Mouse (Mus musculus) brain, embryonic 14.5 days (tissue): ENCODE results near the gene Zmiz1. TPM values are rescaled to one million over a fixed set of nuclear protein-coding genes. Genes with fewer than 3 reads are reported as not detected.

ENCODE experiments used
- DNase-seq: peaks from one replicate; pipeline ENCODE4 v3.0.0-alpha.2; 2011; ENCODE audit warnings: low read depth
- CTCF ChIP-seq: fragments of 200-500 bp; IDR thresholded peaks from 2 replicates; pipeline ENCODE4 v1.5.1; 2012; ENCODE audit warnings: inconsistent platforms, mild to moderate bottlenecking, moderate library complexity, borderline replicate concordance; ENCODE audit not compliant: insufficient read depth, insufficient read length; ENCODE audit errors: extremely low read depth
- POLR2A ChIP-seq: fragments of 200-500 bp; IDR thresholded peaks from 2 replicates; pipeline ENCODE4 v1.6.1; 2012; ENCODE audit warnings: mild to moderate bottlenecking, inconsistent platforms, borderline replicate concordance; ENCODE audit not compliant: poor library complexity, insufficient read depth, insufficient read length, severe bottlenecking; ENCODE audit errors: extremely low read depth
- polyA plus RNA-seq: library from polyadenylated mRNA; depleted of rRNA; stranded (reverse); fragments of >200 nt; gene quantifications from 2 replicates; pipeline ENCODE4 v1.2.3, GENCODE M21; 2012

Gene Zmiz1
- polyA plus RNA-seq, 1 experiment = 141 TPM

- DNase-seq = no peak
- no peak for TF ChIP-seq POLR2A
- no peak for TF ChIP-seq CTCF
Measured at GRCm38 (mm10) chr14:25541213-25541612, 82.2 kb downstream of the Zmiz1 start.

GRCm38 (mm10) chr14:25543098-25543497 is 84.1 kb downstream of the Zmiz1 start:
- TF ChIP-seq CTCF = no peak
- TF ChIP-seq POLR2A = no peak
- DNase-seq = no peak

DNA sequence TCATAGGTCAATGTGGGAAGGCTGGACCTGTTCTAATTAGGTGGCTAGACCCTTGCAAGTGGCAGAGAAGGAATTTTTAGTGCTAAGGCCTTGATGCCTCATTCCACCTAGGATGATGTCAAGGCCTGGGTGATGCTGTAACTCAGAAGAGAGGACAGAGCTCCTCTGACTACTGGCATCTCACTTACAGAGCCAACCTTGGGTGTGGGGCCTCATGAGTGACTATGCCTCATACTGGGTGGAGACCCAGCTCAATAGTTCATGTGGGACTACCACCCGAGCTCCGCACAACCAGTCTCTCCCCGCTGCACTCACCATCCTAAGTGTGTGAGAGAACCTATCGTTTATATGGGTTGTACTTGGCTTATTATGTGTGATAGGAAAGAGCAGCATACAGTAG is 84.9 kb downstream of the Zmiz1 start:
- TF ChIP-seq POLR2A (no peak), CTCF (no peak)
- no peak for DNase-seq

DNA sequence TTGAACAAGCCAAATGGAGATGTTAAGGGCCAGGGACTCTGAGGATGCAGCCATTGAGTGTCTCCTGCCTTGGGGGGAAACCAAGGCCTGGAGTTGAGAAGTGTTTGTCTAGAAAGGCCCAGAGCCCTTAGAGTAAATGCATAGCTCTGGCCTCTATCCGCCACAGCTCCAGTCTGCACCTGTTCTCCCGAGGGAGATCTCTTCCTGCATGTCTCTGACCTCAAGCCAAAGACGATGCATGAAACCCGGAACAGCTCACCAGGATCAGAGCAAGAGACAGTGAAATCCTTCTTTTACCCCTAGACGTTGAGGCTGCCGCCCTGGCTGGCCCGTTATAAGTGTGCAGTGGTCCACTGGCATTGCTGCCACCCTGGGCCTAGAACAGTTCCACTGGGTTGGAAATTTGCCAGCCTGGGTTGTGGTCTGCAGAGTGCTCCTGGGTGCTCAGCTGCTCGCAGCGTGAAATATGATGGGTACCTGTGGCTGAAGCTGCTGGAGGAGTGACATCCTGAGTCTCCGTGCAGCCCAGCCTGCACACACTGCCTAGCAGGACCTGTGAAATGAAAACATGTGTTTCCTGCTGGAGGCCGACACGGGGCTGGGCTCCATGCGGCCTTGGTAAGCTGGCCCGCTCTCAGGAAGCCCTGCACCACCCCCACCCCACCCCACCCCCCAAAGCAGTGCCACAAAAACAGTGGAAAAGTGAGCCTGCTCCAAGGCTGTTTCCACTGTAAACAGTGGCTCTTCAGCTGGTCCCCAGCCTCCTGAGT is 88.1 kb downstream of the Zmiz1 start:
- TF ChIP-seq POLR2A (no peak), CTCF (no peak)
- no peak for DNase-seq

DNA sequence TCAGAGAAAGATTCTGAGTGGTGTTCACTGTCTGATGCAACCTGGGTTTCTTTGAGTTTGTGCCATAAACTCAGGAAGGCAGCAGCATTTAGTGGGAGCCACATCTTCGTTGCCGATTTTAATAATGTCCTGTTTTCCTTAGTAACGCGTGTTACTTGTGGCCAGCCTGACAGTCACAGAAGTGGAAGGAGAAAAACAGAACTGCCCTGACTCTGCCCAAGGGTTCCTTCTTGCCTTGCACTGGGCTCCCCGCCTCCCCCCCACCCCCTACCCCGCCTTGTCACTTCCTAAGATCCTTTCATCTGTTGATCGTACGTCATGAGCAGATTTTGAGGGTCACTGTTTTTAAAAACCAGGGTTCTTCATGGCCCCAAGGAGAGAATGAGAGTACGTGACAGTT is 88.9 kb downstream of the Zmiz1 start:
- TF ChIP-seq CTCF = no peak
- TF ChIP-seq POLR2A = no peak
- DNase-seq = no peak

- TF ChIP-seq CTCF (no peak), POLR2A (no peak)
- DNase-seq = peak; percentile 47
Measured at GRCm38 (mm10) chr14:25548650-25549049, 89.7 kb downstream of the Zmiz1 start.

DNA sequence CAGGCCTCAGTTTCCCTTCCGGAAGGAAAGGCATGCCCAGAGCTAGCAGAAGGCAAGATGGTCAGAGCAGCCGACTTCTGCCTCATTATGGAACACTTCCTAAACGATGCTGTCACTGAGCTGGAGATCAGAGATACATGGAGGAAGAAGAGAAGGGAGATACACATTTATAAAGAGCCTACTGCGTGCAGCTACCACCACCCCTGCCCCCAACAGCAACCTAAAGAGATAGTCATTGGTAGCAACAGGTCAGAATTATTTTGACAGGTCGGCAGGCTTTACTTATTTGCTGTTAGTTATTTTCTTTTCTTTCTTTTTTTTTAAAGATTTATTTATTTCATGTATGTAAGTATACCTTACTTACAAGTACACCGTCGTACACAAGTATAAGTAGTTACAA is 90.1 kb downstream of the Zmiz1 start:
- TF ChIP-seq POLR2A (no peak), CTCF (no peak)

GRCm38 (mm10) chr14:25549871-25550840 is 91.2 kb downstream of the Zmiz1 start:
- DNase-seq = peak; percentile 96
- TF ChIP-seq CTCF (no peak), POLR2A (no peak)

More for the DNA sequence above, 90.1 kb downstream of the Zmiz1 start:
- DNase-seq = no peak

GRCm38 (mm10) chr14:25551731-25552130 is 92.7 kb downstream of the Zmiz1 start:
- peak; percentile 66 for DNase-seq
- TF ChIP-seq CTCF = no peak
- TF ChIP-seq POLR2A = no peak

- TF ChIP-seq POLR2A = no peak
- TF ChIP-seq CTCF = no peak
Measured at GRCm38 (mm10) chr14:25553382-25553781, 94.4 kb downstream of the Zmiz1 start.

GRCm38 (mm10) chr14:25554781-25555180 is 95.8 kb downstream of the Zmiz1 start:
- peak; percentile 62 for DNase-seq

More at GRCm38 (mm10) chr14:25553382-25553781, 94.4 kb downstream of the Zmiz1 start:
- no peak for DNase-seq

More at GRCm38 (mm10) chr14:25554781-25555180, 95.8 kb downstream of the Zmiz1 start:
- TF ChIP-seq POLR2A (no peak), CTCF (no peak)
